Mouse (Mus musculus) lung, adult 2 months (tissue): ENCODE measurements around the gene Gm20696. TPM values are rescaled to one million over a fixed set of nuclear protein-coding genes. Genes with fewer than 3 reads are reported as not detected.

Experiments used
- DNase-seq: peaks from one replicate; pipeline ENCODE4 v3.0.0; 2022
- H3K4me1 ChIP-seq: fragments of 200-500 bp; 2 replicates; pipeline ENCODE4 v1.6.1; 2011; ENCODE audit warnings: low read length; ENCODE audit not compliant: control insufficient read depth, insufficient read depth
- H3K4me3 ChIP-seq: fragments of 200-500 bp; replicated peaks from 2 replicates; pipeline ENCODE3; 2011; ENCODE audit warnings: low read depth, mild to moderate bottlenecking, control low read depth, low read length; ENCODE audit errors: extremely low read depth
- CTCF ChIP-seq: fragments of 200-500 bp; IDR thresholded peaks from 2 replicates; pipeline ENCODE4 v1.5.1; 2011; ENCODE audit warnings: mild to moderate bottlenecking, low read length, control low read depth; ENCODE audit not compliant: insufficient read depth
- POLR2A ChIP-seq: fragments of 200-500 bp; IDR thresholded peaks from 2 replicates; pipeline ENCODE4 v1.6.1; 2011; ENCODE audit warnings: low read depth, mild to moderate bottlenecking, control low read depth, low read length, borderline replicate concordance; ENCODE audit errors: extremely low read depth
- WGBS: fragments of 180-500 bp; shearing (Covaris S2); methylation state at CpG from one replicate; pipeline ENCODE4 v1.1.7; 2018; 5-methylcytosine and 5-hydroxymethylcytosine counted together
- polyA plus RNA-seq: library from polyadenylated mRNA; depleted of rRNA; stranded (reverse); fragments of >200 nt; gene quantifications from 2 replicates; pipeline ENCODE4 v1.2.3, GENCODE M21; 2012

Gene Gm20696
- polyA plus RNA-seq, 1 experiment, result 1.4 TPM

DNA sequence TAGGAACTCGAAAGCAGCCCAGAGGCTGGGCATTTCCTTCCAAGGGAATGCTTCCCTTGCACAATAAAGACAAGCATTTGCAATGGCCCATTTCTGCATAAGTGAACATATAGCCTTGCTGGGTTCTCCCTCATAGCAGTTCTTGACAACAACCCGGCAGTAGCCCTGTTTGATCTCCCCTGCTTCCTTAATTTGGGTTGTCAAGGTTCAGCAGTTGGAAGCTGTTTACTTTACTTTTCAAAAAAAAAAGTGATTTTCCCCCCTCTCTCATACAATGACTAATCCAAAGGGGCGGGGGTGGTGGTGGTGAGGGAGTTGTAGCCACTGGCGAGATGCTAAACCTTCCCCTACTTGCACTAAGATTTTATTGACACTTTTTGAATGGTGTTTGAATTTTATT lies 147.5 kb downstream of the Gm20696 start:
- WGBS, result 53% methylated on average over 4 of the region's 4 CpGs
- no peak for DNase-seq
- no peaks in the 10 kb centered on the region for H3K4me1 ChIP-seq
- no peak for TF ChIP-seq CTCF
- TF ChIP-seq POLR2A, result no peak
- no peak overlapping the region for H3K4me3 ChIP-seq

DNA sequence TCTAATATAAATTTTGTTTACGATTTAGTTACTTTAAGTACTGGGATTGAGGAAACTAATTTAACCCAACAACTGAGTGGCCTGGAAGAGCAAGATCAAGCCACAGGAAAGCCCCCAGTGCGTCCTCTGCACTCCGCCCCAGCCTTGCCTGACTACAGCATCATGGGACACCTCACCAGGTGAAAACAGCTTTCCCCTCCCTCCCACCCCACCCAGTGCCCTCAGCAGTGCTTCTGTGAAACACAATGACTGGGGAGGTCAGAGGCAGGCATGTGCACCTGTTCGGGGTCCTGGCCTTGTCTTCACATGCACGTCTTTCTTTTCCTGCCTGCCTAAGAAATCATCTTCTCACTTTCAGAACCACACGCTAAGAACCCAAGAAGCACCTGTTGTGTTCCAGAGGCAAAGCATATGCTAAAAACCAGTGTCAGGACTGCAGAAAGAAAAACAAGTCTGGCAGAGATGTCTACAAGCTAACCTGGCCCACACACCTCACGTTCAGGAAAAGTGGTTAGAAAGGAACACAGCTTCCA lies 150.9 kb downstream of the Gm20696 start:
- Histone ChIP-seq H3K4me3 (no peak overlapping the region), H3K4me1 (no peaks in the 10 kb centered on the region)
- no peak for TF ChIP-seq CTCF
- TF ChIP-seq POLR2A, result no peak
- 89% methylated on average over 7 of the region's 7 CpGs for WGBS
- DNase-seq, result no peak

DNA sequence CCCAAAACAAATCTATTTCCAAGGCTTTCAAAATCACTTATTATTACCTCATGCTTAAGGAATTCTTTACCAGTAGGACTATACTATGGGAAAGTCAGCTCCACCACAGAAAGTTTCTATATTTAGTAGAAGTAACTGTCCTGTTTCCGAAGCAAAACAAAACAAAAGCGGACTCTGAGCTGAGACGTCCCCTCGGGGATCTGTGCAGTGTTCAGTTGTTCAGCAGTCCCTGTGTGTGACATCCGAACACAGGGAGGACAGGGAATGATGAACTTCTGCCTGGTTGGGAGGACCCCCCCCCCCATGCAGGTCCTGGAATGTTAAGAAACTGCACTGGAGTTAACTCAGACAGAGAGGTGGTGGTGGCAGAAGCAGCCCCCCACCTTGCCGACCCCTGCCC lies 154.7 kb downstream of the Gm20696 start:
- no peak overlapping the region for H3K4me3 ChIP-seq
- TF ChIP-seq CTCF (no peak), POLR2A (no peak)
- WGBS, result 57% methylated on average over 6 of the region's 6 CpGs
- DNase-seq, result no peak
- H3K4me1 ChIP-seq, result no peaks in the 10 kb centered on the region

DNA sequence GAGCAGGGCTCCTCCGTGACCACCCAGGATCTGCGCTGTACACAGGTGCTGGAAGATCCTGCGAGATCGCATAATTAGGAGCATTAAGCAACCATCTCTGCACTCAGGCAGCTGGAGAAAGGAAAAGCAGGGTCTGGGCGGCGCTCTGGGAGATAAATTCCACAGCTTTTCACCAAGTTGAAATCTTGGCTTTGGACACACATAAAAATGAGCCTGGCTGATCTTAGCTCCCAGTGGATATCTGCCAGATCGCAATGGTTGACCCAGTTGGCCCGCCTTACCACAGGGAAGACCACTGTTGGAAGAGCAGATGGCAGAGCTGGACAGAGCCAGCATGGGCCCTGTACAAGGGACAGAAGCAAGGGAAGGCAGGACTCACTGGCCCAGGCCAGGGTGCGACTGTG lies 157.4 kb downstream of the Gm20696 start:
- TF ChIP-seq CTCF (no peak), POLR2A (no peak)
- H3K4me1 ChIP-seq, result no peaks in the 10 kb centered on the region
- no peak for DNase-seq
- no peak overlapping the region for H3K4me3 ChIP-seq
- WGBS, result 77% methylated on average over 9 of the region's 9 CpGs

DNA sequence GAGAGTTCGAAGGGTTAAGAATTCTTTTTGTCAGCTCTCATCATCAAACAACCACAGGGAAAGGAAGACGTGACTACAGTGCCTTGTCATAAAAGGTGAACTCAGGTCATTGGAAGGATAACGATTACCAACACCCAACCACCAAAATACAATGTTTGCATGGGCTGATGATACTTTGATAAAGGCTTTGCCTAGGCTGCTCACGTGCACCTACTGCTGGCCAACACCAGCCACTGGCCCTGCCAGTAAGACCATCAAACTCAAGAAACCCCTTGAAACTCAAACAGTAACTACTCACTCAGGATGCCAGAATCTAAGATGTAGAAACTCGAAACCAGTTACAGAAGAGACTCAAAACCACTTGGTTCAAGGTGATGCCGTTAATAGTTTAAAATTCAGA lies 159.8 kb downstream of the Gm20696 start:
- WGBS, result 76% methylated on average over 6 of the region's 6 CpGs
- TF ChIP-seq CTCF (peak; percentile 22; the same call in 1 of the 2 replicates), POLR2A (no peak)
- no peak for DNase-seq
- H3K4me1 ChIP-seq, result no peaks in the 10 kb centered on the region
- H3K4me3 ChIP-seq, result no peak overlapping the region

DNA sequence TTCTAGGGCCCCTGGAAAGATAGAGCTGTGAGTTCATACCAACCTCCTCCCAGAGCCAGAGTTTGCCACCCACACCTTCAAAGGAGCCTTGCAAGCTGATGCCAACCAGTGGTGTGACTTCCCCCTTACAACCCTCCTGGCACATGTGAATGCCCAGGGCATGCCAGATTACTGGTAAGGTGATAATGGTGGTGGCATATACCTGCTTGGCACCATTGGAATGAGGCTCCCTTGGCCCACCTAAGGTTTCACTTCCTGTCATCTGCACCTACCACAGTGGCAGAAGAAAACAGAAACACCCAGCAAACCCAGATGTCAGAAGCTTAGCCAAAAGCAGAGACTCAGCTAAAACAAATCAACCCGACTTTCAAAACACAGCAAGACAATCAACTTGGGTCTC lies 162.9 kb downstream of the Gm20696 start:
- H3K4me1 ChIP-seq, result no peaks in the 10 kb centered on the region
- 83% methylated on average over 1 of the region's 1 CpGs for WGBS
- no peak for DNase-seq
- no peak overlapping the region for H3K4me3 ChIP-seq
- no peak for TF ChIP-seq CTCF
- no peak for TF ChIP-seq POLR2A

DNA sequence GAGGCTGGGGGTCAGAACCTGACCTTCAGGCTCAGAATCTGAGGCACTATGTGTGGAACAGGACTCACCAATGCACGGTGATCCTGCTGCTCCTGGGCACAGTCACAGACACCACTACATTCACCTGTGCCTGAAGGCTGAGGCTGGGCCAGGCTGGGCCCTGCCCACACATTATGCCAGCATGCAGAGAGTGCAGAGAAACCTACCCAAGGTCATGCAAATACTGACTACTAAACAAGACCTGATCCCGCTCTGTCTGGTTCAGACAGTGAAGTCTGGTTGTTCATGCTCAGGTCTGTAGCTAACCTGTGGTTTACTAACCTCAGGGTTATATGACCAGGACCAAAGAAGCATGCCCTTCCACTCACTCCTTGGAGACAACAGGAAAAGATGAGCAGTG lies 163.9 kb downstream of the Gm20696 start:
- Histone ChIP-seq H3K4me3 (no peak overlapping the region), H3K4me1 (no peaks in the 10 kb centered on the region)
- WGBS, result 93% methylated on average over 2 of the region's 2 CpGs
- DNase-seq, result no peak
- TF ChIP-seq CTCF (no peak), POLR2A (no peak)

DNA sequence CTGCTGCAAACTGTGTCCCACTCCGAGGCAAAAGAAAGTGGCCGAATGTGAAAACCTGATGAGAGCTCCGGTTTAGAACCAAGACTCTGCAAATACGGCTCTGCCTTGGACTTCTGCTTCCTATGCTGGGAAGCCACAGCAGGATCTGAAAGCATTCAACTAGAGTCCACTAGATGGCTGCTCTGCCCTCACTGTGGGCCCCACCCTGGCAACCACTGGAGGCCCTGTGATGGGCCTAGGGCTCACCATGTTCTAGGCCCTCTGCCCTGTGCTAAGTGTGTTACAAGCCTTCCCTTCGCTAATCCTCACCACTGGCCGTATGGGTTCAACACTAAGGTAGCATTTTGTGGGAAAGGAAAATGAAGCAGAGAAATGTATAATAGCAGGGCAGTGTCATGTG lies 164.3 kb downstream of the Gm20696 start:
- no peak overlapping the region for H3K4me3 ChIP-seq
- no peak for DNase-seq
- no peak for TF ChIP-seq POLR2A
- no peak for TF ChIP-seq CTCF
- H3K4me1 ChIP-seq, result no peaks in the 10 kb centered on the region
- WGBS, result 86% methylated on average over 6 of the region's 6 CpGs

DNA sequence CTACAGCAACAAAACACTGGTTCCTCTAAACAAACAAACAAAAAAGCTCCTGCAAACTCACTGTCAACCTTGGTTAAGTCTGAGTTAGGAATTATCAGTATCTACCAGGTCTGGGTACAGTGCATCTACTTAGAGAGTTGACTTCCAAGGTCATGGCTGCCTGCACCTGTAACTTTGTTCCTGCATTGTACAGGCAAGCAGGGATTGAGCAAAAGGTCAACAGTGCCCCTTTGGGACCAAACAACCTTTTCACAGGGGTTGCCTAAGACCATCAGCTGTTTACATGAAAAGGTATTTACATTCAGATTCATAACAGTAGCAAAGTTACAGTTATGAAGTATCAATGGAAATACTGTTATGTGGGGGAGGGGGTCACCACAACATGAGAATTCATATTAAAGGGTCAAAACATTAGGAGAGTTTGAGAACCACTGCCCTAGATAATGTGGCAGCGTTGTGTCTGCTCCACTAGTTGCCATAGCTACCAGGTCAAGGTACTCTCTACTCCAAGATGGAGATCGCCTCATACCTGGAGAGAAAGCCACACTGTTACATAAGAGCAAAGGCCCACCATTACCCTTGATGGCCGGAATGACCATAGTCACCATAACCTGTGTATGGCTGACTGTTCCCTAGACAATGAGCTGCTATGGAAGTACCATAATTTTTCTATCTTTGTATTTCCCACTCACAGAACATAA lies 165.9 kb downstream of the Gm20696 start:
- WGBS, result 97% methylated on average over 3 of the region's 3 CpGs
- DNase-seq, result no peak
- Histone ChIP-seq H3K4me3 (no peak overlapping the region), H3K4me1 (no peaks in the 10 kb centered on the region; the same call in 1 of the 2 replicates)
- TF ChIP-seq CTCF, result no peak
- TF ChIP-seq POLR2A, result no peak

DNA sequence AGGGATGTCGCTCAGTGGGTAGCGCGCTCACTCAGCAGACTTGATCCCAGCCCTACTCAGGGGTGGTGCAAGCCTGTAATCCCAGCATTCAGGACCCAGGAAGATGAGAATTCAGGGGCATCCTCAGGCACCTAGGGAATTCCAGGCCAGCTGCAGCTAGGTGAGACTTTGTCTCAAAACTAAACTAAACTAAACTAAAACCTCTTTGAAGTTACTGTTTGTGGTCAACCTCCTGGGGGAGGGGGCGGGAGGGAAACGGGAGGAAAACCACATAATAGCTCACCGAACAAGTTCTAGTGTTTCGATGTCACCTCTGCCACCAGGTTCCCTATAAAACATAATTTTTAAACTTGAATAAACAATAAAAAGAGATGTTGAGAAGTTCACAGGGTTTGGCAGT lies 168.5 kb downstream of the Gm20696 start:
- no peak overlapping the region for H3K4me3 ChIP-seq
- no peak for DNase-seq
- WGBS, result 80% methylated on average over 7 of the region's 7 CpGs
- TF ChIP-seq CTCF (no peak), POLR2A (no peak)
- H3K4me1 ChIP-seq, result no peaks in the 10 kb centered on the region; the same call in none of the 2 replicates
